Mouse (Mus musculus) cortical plate, adult 2 months (tissue): ENCODE results near the gene Hsd3b1.

Source experiments
- CTCF ChIP-seq: fragments of 200-500 bp; IDR thresholded peaks from 2 replicates; pipeline ENCODE4 v1.5.1; 2011; ENCODE audit warnings: mild to moderate bottlenecking, control low read depth, low read length; ENCODE audit not compliant: insufficient read depth; ENCODE audit errors: extremely low read depth
- POLR2A ChIP-seq: fragments of 200-500 bp; IDR thresholded peaks from 2 replicates; pipeline ENCODE4 v1.6.1; 2011; ENCODE audit warnings: mild to moderate bottlenecking, low read length, control low read depth; ENCODE audit not compliant: insufficient read depth; ENCODE audit errors: extremely low read depth

GRCm38 (mm10) chr3:98862800-98863199, 3.2 kb upstream of the Hsd3b1 start:
- no peak for TF ChIP-seq CTCF
- TF ChIP-seq POLR2A: no peak
